Comparison of ENCODE assay signal across 19 mouse cellular contexts in genomic region chr5:140887871-140888270, GRCm38 (mm10). TPM values are rescaled to one million over a fixed set of nuclear protein-coding genes. Genes with fewer than 3 reads are reported as not detected.
A peak's percentile ranks its signal among the peaks of the same experiment; 100 is the strongest.
DNase-seq lines count a peak whose midpoint lies in the region; TF ChIP-seq lines count a peak whose summit lies in the region.
"Had no signal": no experiment of that assay in that cellular context is flagged by ENCODE, and none has a peak within 500 bp of the region (broad histone marks: within the 10 kb centered on the region; RNA-seq: fewer than 3 reads in every experiment).

No protein-coding gene starts in this region.

- WGBS in cerebellum, adult 2 months = 31% methylated on average over 8 of the region's 8 CpGs

- intact Hi-C loops in heart, postnatal 36 days (cut with DNase I) = loop anchor here (2.0 kb wide), 1 partner anchor 41 kb away; no protein-coding TSS in a partner anchor

- H3K27ac ChIP-seq in cerebellum, adult 2 months (ENCODE audit: insufficient read depth, low read length) = no peak overlapping the region
- H3K27ac ChIP-seq: embryonic facial prominence, embryonic 15.5 days; forebrain, embryonic 10.5 days; hindbrain, embryonic 10.5 days; hindbrain, embryonic 14.5 days had no signal

- H3K4me3 ChIP-seq in cerebellum, adult 2 months (replicated peaks; ENCODE audit: insufficient read depth, low read depth, low read length) = no peak overlapping the region
- H3K4me3 ChIP-seq: embryonic facial prominence, embryonic 15.5 days; erythroblast, embryonic 14.5 days; forebrain, embryonic 10.5 days; hindbrain, embryonic 10.5 days had no signal

- peak; percentile 43 to 49 for DNase-seq in cerebellum, postnatal 10 days
- no peak for DNase-seq in cerebellum, adult 2 months
- DNase-seq in heart, postnatal 4 days = peak; percentile 46
- DNase-seq in heart, postnatal 36 days = no peak
- peak; percentile 45 for DNase-seq in lung, postnatal 10 days
- no peak for DNase-seq in lung, postnatal 36 days
- DNase-seq in Muller cell, postnatal 12 days (ENCODE audit: inconsistent ontology term) = peak; percentile 70
- DNase-seq in neural tube, embryonic 10.5 days (ENCODE audit: extremely low spot score, low spot score) = no peak
- DNase-seq: adrenal gland, postnatal 10 days; B cell, adult 2 months; cerebellum, adult 18-20 months; embryo, embryonic 11 days; gastrocnemius, postnatal 10 days; heart, adult 18-20 months had no signal

- TF ChIP-seq CTCF in cerebellum, adult 2 months (IDR thresholded peaks at IDR 0.05; ENCODE audit: borderline replicate concordance, insufficient read depth, low read depth, low read length) = no peak

- H3K4me1 ChIP-seq in cerebellum, adult 2 months (ENCODE audit: control insufficient read depth, insufficient read depth, low read length) = no peaks in the 10 kb centered on the region
- H3K4me1 ChIP-seq: forebrain, embryonic 10.5 days had no signal

- no peak for TF ChIP-seq POLR2A in cerebellum, adult 2 months (IDR thresholded peaks at IDR 0.05; ENCODE audit: borderline replicate concordance, insufficient read depth, low read length)

- no peaks in the 10 kb centered on the region for H3K27me3 ChIP-seq in cerebellum, adult 2 months (ENCODE audit: control insufficient read depth, insufficient read depth, low read length)
- H3K27me3 ChIP-seq: embryonic facial prominence, embryonic 15.5 days had no signal

RNA-seq across cellular contexts. Expression of gene Gna12, which starts 57.6 kb away (rescaled TPM):
- 104 and 123 TPM in 2 replicates for polyA plus RNA-seq in cerebellum, adult 2 months (2012; rRNA removed)
- 10 to 100 TPM; 85.9 to 86.8 TPM for total RNA-seq in heart, postnatal 4 days (2021)
- total RNA-seq in heart, postnatal 36 days (2021) = 100 to 1,000 TPM; 109 to 114 TPM

Comparison
In these comparisons a context has a peak if more than half of its experiments do, and no peak if none do; other contexts are left out.
1. DNase-seq: peak in cerebellum, postnatal 10 days (2 of 2), heart, postnatal 4 days (single experiment), lung, postnatal 10 days (single experiment) and Muller cell, postnatal 12 days (single experiment); none in cerebellum, adult 2 months (0 of 2), heart, postnatal 36 days (0 of 2), lung, postnatal 36 days (single experiment) and neural tube, embryonic 10.5 days (single experiment).